Mouse (Mus musculus) brain, adult 10 weeks (tissue): ENCODE measurements around the gene Defb28. TPM values are rescaled to one million over a fixed set of nuclear protein-coding genes. Genes with fewer than 3 reads are reported as not detected.

Experiments
- polyA plus RNA-seq: library from polyadenylated mRNA; stranded (reverse); fragments of 350-450 nt; fragmentation: Illumina TruSeq; extraction: RNeasy Lipid Tissue Mini Kit (QIAGEN cat#74804); gene quantifications from one replicate; pipeline ENCODE4 v1.2.3, GENCODE M21; 2015; ENCODE audit warnings: low read depth, low replicate concordance

Gene Defb28
- not detected for polyA plus RNA-seq

GRCm38 (mm10) chr2:152517981-152518380, at the start of gene Defb28:
TSS of gene Defb28 (plus strand) at chr2:152518255.

DNA sequence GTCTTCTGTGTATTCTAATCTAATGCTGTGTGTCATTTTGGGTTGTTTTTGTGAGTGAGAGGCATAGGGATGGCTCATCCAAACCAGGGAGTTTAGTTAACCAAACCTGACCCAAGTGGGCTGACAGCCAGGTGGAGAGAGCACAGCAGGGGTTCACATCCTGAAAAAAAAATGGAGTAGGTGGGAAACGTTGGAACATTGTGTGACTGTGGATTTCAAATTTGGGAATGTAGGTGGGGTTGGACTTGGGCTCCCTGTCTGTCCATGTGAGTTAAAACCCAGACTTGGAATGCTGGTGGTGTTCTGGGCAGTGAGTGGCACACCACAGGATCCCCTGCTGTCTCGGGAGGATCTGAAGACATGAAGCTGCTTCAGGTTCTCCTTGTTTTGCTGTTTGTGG, 41.3 kb upstream of the Defb28 start, which contains the start of gene Defb20:
Defb20 (plus strand) TSS at position 301 of the 400 bp plus-strand sequence.

GRCm38 (mm10) chr2:152490038-152490437, 28.0 kb upstream of the Defb28 start, which contains the start of gene Defb22:
TSS of gene Defb22 (minus strand) at chr2:152490138.

DNA sequence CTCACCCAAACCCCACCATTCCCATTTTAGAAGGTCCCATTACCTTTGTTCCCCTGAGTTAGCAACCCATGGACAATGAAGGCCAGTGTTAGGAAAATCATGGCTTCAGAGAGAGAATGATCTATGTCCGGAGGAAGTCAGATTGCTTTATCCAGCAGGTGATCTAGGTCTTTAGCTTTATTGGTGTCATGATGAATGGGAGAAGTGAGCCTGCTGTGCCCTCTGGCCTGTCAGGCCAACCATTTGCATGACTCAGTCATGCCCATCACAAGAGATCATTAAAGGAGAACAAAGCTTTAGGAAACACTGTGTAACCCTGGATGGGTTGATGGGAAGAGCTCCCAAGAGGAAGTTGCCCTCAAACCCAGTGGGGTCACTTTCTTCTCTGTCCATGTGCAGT, 6.5 kb upstream of the Defb28 start, which contains the start of gene Defb26:
Defb26 (minus strand) TSS at position 101 of the 400 bp plus-strand sequence.

DNA sequence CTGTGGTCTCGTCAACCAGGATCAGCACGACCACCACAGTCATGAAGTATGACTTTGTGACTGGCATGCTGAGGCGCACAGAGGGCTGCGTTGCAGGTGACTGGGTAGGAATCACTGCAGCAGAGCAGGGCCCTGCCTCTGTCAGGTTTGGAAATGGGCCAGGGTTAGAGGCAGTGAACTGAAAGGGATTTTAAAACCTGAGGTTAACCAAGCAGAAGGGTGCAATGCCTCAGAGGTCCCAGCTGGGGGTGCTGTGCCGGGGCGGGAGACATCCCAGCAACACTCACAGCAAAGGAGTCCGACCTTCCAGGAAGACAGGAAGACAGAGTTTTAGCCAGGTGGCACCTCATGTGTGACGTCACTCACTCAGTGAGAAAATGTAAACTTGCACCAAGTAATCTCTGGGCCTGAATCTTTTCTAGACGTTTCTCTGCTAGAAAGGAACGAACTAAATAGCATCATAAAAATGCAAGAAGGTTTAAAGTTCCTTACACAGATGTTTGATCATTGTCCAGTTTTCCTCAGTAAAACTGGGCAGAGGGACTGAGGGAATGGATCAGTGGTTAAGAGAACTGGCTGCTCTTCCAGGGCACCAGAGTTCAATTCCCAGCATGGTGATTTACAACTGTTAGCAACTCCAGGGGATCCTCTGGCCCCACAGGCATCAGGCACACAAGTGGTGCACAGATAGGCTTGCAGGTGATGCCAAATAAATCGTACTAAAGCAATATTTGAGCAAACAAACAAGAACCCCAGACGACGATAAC, 22.1 kb downstream of the Defb28 start, which contains the start of gene Defb29:
Defb29 (minus strand) TSS at position 155 of the 767 bp plus-strand sequence.

DNA sequence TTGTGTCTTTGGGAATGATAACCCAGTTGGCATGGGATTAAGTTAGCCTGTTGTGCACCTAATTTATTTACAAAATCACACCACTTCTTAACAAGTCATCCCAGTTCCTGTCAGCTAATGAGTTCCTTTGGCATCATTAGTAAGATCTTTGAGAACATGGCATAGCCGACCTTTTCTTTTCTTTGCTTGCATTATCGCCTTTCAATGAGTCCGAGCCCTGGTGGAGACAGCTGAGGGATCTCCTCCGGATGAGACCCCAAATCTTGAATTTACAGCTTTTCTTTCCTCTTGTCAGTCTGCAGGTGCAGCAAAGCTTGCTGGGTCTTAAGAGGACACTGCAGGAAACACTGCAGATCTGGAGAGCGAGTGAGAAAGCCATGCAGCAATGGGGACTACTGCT, 51.0 kb downstream of the Defb28 start, which contains the start of gene Gm17416:
Gm17416 (plus strand) TSS at position 301 of the 400 bp plus-strand sequence.

Other genes with a start within 250 kb of the Defb28 start
- gene Tbc1d20, start 224.4 kb upstream of the Defb28 start, polyA plus RNA-seq: 40.8 TPM
- gene Rbck1, start 185.6 kb upstream of the Defb28 start, polyA plus RNA-seq: 101 TPM
- gene Trib3, start 174.2 kb upstream of the Defb28 start, polyA plus RNA-seq: 0.51 TPM
- gene Nrsn2, start 141.6 kb upstream of the Defb28 start, polyA plus RNA-seq: 136 TPM
- gene Sox12, start 120.2 kb upstream of the Defb28 start, polyA plus RNA-seq: 7.6 TPM
- 5.2 TPM for gene Zcchc3, start 103.2 kb upstream of the Defb28 start, polyA plus RNA-seq
- 2.1 TPM for gene 6820408C15Rik, start 102.7 kb upstream of the Defb28 start, polyA plus RNA-seq
- gene Defb23, start 53.6 kb upstream of the Defb28 start, polyA plus RNA-seq: not detected
- gene Defb20, start 41.2 kb upstream of the Defb28 start, polyA plus RNA-seq: not detected
- not detected for gene Defb22, start 28.1 kb upstream of the Defb28 start, polyA plus RNA-seq
- not detected for gene Defb26, start 6.6 kb upstream of the Defb28 start, polyA plus RNA-seq
- not detected for gene Defb29, start 21.8 kb downstream of the Defb28 start, polyA plus RNA-seq
- not detected for gene Gm17416, start 51.1 kb downstream of the Defb28 start, polyA plus RNA-seq
- not detected for gene Defb21, start 54.5 kb downstream of the Defb28 start, polyA plus RNA-seq
- not detected for gene Defb19, start 62.1 kb downstream of the Defb28 start, polyA plus RNA-seq
- not detected for gene Defb45, start 81.1 kb downstream of the Defb28 start, polyA plus RNA-seq
- gene Defb36, start 86.1 kb downstream of the Defb28 start, polyA plus RNA-seq: not detected
- not detected for gene Defb25, start 104.8 kb downstream of the Defb28 start, polyA plus RNA-seq
- 0.54 TPM for gene Rem1, start 108.7 kb downstream of the Defb28 start, polyA plus RNA-seq
- 58.2 TPM for gene H13, start 151.2 kb downstream of the Defb28 start, polyA plus RNA-seq
- 23.2 TPM for gene Mcts2, start 168.8 kb downstream of the Defb28 start, polyA plus RNA-seq
- gene Id1, start 218.0 kb downstream of the Defb28 start, polyA plus RNA-seq: 27.4 TPM
- gene Cox4i2, start 235.9 kb downstream of the Defb28 start, polyA plus RNA-seq: 7.2 TPM